Mouse (Mus musculus): ENCODE results near the gene Nploc4.
"Not testable (repeated sequence)": the region's sequence is repeated elsewhere in the genome, so short reads cannot be mapped to it uniquely, and the experiment has no call there.

DNA sequence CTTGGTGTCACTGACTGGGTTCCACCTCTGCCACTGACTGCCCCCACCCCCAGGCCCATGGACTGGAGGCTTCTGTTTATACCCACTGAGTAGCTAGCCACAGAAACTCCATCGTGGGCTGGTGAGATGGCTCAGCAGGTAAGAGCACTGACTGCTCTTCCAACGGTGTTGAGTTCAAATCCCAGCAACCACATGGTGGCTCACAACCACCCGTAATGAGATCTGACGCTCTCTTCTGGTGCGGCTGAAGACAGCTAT lies 85.5 kb downstream of the Nploc4 start:
- TF ChIP-seq CTCF (IDR thresholded peaks at IDR 0.05; ENCODE audit: control insufficient read depth, insufficient read depth, insufficient read length); MAX (IDR thresholded peaks at IDR 0.05); USF1 (IDR thresholded peaks at IDR 0.05; ENCODE audit: low read depth): not testable (repeated sequence)

All from C2C12 (cell line).